Mouse (Mus musculus): Measurements from ENCODE around the gene Cd274.

Gene Cd274

DNA sequence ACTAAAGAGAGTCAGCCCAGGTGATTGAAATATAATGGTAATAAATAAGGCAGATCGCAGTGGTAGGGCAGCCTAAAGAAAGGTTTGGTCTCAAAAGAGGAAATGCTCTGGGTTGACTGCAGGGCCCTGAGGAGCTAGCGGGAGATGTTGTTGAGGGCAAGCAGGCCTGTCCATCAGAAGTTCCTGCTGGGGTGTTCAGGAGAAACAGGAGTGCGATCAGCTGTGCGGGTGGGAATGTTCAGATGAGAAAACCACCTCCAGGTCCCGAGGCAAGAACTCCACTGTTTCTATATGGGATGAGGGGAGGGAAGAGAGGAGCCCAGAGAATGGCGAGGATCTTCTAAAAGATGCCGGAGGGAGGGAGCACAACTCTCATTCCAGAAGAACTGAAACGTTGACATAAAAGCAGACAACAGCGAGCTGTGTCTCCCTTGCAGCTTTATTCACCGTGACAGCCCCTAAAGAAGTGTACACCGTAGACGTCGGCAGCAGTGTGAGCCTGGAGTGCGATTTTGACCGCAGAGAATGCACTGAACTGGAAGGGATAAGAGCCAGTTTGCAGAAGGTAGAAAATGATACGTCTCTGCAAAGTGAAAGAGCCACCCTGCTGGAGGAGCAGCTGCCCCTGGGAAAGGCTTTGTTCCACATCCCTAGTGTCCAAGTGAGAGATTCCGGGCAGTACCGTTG lies 69.7 kb downstream of the Cd274 start:
- DNase-seq, result no peak
